Mouse (Mus musculus): Measurements from ENCODE around the gene Cerkl. TPM values are rescaled to one million over a fixed set of nuclear protein-coding genes. Genes with fewer than 3 reads are reported as not detected.
A peak's percentile ranks its signal among the peaks of the same experiment; 100 is the strongest.

The Cerkl gene
- total and polyA plus RNA-seq, 3 experiments = 0.57 to 3.0 (median 1.4) TPM

GRCm38 (mm10) chr2:79372486-79373200 lies 83.9 kb downstream of the Cerkl start:
- no peak for DNase-seq

DNA sequence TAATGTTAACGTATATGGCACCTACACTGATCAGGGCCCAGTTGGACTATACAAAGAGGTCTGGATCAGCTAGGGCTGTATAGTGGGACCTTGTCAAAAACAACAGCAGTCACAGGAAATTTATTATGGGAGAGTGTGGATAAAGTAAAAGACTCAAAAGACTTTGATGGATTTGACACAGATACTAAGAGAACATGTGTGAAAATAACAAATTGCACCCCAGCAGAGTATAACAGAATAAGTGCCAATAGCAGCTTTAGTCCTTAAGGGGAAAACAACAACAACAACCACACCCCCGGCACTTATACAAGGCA lies 84.5 kb downstream of the Cerkl start:
- DNase-seq = no peak

- no peak for DNase-seq
These were observed 85.0 kb downstream of the Cerkl start for GRCm38 (mm10) chr2:79371326-79372153.

DNA sequence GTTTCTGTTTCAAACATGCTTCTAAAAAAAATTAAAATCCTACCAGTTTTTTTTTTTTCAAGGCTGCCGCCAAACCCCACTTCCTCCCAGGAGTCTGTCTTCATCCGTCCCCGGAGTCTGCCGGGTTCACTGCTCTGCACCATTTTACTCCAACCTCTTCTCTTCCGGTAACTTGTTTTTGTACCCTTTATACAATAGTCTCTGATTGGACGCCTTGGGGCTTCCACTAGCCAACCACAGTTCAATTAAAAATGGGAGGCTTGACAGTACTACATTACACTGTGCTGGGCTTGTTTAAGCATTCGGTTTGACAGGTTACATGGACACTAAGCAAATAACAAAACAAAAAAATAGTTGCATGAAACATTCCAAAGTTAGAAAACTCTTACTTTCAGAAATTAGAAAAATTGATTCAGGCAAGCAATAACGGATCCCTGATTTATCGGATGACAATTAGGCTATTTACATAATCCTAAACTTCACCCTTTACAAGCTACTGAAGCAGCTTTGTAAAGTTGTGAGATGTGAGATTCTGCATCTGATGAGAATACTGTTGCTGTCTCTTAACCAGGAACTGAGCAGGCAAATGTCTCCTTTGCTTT lies 85.8 kb downstream of the Cerkl start:
- DNase-seq = no peak

GRCm38 (mm10) chr2:79369905-79370304 lies 86.7 kb downstream of the Cerkl start:
- no peak for DNase-seq

DNA sequence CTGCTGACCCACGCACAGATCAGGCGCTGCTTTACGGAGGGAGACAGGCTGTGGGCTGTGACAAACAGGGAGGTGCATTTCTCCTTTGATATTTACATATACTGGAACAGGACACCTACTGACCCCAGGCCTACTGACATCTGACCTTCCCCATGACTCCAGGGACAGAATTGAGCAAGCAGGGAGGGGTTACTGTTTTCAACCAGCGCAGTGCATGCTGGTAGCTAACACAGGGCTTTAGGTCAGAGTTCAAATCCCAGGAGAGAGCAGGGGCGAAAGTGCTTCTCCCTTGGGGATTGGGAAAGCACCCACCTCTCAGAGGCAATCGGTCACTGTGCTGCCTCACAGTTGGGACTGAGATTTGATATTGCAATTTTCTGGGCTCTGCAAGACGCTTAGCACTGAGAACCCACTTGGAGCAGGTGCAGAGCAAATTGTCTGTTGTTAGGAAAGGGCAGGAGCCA lies 87.5 kb downstream of the Cerkl start:
- DNase-seq = peak; percentile 47

- DNase-seq = no peak
These were observed 87.9 kb downstream of the Cerkl start for GRCm38 (mm10) chr2:79368661-79369060.

- DNase-seq = no peak
These were observed 88.8 kb downstream of the Cerkl start for GRCm38 (mm10) chr2:79367451-79368450.

DNA sequence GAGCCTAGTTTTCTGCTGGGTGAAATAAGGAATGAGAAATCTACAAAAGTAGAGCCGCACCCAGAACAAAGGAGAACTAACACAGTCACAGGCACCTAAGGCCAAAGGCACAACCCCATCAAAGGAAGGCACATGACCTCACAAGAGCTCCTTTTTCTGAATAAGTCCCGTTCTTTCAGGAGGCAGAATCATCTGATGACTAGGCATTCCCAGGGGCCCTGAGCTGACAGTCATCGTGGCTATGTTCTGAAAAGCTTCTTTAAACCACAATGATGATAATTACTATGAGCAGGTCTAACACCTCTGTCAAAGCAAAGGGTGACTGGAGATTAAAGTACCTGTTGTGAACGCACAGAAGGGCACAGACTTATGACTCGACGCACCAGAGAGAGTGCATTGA lies 92.7 kb downstream of the Cerkl start:
- no peak for DNase-seq

DNA sequence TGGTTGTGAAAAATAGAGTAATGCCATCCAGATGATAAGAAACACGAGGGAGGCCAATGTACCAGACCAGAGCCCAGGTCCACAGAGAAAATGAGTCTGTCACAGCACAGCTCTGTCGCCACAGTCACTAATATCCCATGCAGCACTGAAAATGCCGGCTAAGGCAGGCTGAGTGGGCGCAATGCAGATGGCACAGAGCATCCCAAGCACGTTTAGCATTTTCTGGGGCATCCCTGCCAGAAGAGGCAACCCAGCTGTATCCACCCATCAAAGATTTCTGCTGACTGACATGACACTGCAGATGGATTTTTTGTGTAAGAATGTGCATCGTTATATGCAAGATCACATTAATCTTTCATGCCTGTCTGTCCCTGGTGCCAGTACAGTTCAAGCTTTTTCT lies 94.6 kb downstream of the Cerkl start:
- no peak for DNase-seq

DNA sequence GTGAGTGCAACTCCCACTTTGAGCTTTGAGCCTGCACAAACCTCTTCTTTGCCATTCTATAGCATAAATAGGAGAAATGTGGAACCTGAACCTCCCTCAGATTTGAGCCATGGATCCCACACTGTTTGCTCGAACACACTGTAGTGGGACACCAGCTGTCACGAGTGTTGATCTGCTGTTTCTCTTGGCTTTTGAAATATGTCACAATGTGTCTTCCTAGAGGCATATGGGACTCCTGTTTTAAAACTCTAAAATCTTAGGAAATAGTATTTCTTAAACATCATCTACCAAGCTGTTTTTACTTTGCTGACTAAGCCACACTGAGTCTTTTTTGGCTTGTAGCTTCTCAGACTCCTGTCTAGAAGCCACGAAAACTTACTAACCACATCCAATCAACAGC lies 98.8 kb downstream of the Cerkl start:
- no peak for DNase-seq

DNA sequence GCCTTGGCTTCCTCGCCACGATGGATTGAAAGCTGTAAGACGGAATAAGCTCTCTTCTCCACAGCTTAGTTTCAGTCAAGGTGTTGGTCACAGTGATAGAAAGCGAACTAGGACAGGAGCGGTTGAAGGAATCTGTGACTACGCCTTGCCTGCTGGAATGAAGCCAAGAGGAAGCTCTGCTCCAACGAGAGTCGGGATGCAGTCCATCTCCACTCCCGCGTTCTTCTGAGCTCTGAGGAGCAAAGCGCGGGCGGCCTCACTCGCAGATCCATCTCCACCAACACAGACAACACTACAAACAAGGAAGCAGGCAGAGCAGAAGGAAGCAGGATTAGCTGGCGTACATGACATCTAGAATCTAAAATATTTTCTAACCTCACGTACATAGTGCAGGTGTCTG lies 101.8 kb downstream of the Cerkl start:
- no peak for DNase-seq

DNA sequence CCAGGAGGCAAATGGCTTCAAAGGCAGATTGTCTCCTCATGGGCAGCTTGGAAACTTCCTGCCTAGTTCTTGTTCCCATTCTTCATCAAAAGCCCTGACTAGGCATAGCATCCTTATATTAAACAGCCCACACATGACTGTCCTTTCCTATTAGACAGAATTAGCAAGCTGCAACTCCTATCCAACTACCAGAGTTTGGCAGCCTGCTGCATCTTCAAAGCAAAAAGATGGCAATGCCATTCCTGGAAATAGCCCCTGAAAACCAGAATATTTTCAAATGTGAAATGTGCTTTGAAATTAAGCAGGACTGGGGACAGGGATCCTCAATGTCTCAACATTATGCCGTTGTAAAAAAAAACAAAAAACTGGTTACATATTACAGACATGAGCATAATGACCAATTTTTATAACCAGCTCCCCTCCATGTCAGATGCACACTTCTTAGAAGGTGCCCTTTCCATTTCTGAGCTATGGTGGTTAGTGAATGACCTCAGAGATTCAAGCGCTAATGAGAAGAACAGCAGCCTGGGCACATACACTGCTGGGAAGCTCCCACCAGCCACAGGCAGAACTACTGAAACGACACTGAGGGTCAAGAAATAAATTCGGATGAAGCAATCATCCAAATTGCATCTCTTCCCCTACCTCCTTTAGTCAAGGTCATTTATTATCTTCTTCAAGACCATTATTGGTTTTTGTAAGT lies 104.3 kb downstream of the Cerkl start:
- no peak for DNase-seq

DNA sequence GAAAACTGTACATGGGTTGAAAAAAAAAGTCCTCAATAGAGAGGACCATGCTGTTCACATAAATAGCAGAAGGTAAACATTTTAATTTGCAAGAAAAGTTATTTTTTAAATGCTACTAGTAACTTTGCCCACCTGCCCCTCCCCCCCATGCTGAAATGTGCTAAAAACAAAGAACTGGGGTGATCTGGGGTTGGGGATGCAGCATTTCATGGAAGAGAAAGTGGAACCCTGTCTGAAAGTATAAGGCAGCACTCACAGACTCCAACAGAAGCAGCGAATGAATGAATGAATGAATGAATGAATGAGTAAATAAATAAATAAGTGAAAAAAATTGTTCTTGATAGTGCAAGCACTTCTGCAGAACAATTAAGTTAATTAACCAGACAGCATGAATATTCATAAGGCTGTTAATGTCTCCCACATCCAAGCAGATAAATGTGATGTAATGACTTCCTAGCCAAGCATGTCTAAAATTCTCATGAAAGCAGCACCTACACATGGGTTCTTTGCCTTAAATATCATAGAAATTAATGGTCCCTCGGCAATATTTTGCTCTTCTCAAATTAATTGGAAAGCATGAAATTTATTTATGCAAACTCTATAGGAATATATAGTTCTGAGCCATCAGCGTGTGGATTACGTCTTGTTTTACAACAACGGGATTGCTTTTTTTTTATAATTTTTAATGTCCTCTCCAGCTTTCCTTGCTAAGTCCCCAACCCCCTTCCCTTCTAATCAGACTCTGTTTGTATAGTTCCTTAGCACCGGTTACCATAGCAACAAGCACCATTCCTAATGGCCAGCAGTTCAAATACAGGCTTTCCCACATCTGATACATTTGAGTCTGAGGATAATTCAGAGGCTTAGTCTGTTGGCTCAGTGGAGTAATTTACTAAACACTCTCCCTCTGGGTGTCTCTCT lies 105.1 kb downstream of the Cerkl start:
- DNase-seq = no peak

- no peak for DNase-seq
These were observed 113.5 kb downstream of the Cerkl start for GRCm38 (mm10) chr2:79343115-79343514.

GRCm38 (mm10) chr2:79339003-79339402 lies 117.6 kb downstream of the Cerkl start:
- DNase-seq = no peak

- DNase-seq = no peak
These were observed 120.4 kb downstream of the Cerkl start for GRCm38 (mm10) chr2:79336141-79336540.

DNA sequence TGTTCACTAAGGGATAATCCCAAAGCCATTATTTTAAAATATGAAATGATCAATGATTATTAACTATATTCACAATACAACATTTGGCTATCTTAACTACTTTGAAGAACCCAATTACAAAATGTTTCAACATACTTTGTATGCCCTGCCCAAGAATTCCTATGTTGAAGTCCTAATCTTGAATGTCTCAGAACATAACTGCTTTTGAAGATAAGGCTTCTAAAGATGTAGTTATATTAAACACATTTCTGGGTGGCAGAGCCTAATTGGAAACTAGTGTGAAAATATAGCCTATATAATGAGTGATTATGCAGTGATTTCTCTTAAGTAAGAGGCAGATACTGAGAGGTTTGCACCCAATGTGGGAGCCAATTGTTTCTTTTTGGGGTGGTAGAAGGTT lies 121.9 kb downstream of the Cerkl start:
- DNase-seq = no peak

- DNase-seq = no peak
These were observed 128.5 kb downstream of the Cerkl start for GRCm38 (mm10) chr2:79328079-79328478.
